Mouse (Mus musculus): Measurements from ENCODE around the gene Traf1. TPM values are rescaled to one million over a fixed set of nuclear protein-coding genes. Genes with fewer than 3 reads are reported as not detected.

Gene Traf1
- 1 to 10 TPM; 2.2 to 5.8 (median 3.3) TPM for total RNA-seq (2022)

DNA sequence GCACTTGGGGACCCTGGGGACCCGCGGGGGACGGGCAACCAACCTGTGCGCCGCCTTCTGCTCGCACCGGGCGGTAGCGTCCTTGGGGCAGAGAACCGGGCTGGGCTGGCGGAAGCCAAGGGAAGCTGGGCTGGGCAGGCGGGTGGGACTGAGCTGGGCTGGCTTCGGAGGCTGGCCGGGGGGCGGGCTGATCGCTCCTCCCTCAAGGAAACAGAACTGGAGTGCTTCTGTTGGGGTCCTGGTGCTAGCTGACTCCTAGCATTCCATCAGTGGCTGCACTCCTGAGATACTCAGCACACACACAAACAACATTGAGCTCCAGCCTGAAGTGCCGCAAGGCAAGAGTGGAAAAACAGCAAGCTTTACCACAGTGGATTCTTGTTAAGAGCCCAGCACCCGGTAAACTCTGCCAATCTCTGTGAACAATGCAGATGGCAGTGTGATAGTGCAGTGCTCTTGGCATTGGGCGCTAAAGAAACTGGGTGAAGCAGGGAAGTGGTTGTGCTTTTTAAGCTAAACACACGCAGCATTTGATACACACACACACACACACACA lies at the start of gene Traf1:
Gene Traf1 (minus strand): TSS at position 292 of the 556 bp plus-strand sequence.
- DNase-seq = no peak

DNA sequence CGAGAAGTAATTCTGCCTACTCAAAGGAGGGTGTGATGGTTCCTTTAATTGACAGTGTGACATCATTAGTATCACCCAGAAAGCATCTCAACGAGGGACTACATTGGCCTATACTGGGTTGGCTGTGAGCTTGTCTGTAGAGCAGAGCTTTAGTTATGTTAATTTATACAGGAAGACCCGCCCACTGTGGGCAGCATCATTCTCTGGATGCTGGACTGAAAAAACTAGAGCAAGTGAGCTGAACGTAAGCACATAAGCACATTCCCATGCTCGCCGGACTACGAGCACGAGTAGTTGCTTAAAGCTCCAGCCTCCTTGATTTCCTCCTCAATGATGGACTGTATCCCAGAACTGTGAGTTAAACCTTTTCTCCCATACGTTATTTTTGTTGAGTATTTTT lies 37.4 kb upstream of the Traf1 start:
- DNase-seq = no peak

DNA sequence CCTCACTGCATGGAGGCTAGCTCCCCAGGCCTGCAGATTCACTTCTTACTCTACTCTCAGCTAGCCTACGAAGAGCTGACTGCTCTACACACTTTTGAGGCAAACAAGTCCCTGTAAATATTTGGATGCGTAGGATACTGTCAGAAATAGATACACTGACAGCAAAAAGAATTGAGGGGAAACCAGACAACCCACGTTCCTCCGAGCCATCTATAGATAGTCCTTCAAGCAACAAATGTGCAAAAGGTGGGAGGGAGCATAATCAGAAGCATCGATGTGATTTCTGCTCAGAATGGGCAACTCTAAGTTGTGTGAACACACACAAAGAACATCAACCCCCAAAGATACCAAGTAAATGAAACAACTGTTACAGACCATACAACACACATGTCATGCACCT lies 34.9 kb upstream of the Traf1 start:
- DNase-seq = no peak

DNA sequence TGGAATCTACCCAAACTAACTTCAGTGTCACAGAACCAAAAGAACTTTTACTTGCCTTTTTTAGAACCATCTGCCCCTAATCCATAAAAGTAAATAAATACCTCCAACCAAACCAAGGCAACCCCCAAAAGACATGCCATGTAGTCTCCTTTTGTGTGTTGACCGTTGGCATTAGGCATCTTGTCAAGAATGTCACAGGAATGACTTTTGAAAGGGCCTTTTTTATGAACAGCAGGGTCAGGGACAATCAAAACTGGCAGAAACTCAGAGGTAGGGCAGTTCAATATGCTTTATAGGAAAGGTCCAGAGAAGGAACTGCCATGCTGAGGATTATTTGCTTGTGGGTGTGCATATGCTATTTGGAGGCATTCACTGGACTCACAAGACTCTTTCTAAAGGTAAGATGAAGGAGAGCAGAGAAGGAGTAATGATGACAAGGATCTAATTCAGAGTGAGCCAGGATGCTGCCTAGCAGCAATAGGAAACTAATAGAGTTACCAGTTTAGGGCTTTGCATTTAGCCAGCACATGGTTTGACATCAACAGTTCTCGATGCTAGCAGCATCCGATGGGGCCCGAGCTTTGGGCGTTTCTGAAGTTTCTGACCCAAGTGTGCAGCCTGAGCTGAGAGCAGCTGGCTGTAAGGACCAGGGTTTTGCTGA lies 32.3 kb upstream of the Traf1 start:
- no peak for DNase-seq

DNA sequence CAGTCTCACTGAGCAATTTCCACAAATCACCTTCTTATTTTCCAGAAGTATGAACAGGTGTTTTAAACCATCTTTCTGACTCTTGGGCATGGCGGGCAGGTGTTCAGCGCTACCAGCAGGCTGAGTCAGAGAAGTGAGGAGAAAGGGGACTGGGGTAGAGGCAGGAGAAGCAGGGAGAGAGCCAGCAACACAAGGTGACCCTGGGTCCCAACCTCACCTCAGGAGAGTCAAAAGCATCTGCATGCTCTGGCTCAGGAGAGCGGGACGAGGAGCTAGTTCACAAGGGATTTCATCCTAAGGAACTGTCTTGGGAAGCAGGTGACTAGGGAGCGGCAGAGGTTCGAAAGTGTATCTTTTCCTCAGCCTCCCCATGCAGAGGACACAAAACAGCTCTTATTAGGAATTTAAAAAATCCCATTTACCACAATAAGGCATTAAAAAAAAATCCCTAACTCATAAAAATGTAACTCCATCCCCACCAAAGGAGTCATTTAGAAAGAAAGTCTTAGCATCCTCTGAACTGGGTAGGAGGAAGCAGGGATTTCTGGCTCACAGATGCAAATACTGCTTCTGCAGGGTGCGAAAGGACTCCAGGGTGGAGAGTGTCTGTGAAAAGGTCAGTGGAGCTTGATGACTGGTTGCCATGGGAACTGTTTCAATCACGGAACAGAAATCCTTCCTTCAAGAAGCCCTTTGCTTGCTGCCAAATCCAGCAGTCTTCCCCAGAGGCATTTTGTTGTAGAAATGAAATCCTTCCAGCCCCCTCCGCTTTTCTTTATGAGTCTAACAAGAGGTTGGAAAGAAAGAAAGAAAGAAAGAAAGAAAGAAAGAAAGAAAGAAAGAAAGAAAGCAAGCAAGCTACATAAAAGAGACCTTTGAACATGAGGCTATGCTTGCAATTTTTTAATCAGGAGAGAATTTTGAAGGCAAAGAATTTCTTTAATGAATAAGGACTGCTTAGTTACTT lies 31.4 kb upstream of the Traf1 start:
- DNase-seq = no peak

DNA sequence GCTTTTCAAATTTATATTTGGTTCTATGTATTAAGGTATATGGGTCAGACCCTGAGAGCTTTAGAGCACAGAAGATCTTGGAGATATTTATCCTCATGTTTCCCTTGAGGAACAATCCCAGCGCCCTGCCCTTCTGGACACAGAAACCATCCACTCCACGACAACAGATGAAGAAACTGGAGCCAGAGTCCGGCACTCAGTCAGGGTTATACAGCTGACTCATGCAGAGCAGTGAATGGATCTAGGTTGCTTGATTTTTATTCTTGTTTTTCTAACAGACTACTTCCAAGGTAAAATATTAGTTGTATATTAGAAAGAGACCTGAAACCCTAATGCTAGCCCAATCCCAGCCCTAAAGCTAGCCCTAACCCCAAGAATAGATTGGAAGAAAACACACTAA lies 30.4 kb upstream of the Traf1 start:
- no peak for DNase-seq

DNA sequence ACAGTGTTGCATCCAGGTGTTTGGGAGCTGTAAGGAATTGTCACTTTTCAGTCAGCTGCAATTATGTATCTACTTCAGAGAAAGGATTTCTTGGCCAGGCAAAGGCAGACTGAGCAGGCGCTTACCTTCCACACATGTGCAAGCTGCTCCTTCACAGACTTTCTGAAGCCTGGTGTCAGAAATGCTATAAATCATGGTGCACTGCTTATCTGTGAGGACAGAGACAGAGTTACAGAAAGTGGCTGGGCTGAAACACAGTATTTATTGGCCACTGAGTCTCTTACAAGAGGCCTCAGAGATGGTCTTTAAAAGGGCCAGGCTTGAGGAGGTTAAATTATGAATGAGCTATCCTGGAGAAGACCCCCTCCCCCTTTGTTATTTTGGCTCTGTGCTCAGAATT lies 28.2 kb upstream of the Traf1 start:
- DNase-seq = no peak

DNA sequence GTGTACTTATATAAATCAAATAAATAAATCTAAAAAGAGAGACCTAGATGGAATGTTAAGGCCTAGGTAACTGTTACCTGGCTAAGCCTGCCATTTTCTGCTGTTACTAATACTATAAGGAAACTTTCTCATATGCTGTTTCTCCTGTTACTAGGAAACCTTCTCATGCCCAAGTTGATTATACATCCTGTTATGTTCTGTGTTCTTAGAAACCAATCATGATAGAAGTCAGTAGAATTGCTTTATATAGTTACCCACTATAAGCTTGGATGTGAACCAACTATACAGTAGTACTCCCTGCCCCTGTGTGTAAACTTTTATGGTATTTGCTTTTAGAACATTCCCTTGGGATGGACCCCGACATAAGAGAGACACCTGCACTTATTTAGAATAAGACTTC lies 26.0 kb upstream of the Traf1 start:
- no peak for DNase-seq

DNA sequence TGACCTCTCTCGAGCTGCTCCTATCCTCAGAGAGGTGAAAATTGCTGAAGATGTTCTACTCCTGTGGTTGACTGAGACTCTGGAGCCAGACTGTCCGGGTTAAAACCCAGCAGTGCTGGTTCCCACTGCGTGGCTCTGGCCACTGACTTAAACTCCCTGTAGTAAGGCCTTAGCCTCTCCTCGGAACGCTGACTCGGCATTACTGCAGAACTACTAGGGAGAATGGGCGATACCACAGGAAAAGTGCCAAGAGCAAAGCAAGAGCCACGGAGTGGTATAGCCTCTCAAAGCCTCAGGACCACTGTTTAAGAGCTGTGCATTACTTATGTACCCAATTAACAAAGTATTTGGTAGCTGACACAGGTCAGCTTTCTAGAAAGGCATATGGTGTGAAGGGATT lies 23.3 kb upstream of the Traf1 start:
- no peak for DNase-seq

DNA sequence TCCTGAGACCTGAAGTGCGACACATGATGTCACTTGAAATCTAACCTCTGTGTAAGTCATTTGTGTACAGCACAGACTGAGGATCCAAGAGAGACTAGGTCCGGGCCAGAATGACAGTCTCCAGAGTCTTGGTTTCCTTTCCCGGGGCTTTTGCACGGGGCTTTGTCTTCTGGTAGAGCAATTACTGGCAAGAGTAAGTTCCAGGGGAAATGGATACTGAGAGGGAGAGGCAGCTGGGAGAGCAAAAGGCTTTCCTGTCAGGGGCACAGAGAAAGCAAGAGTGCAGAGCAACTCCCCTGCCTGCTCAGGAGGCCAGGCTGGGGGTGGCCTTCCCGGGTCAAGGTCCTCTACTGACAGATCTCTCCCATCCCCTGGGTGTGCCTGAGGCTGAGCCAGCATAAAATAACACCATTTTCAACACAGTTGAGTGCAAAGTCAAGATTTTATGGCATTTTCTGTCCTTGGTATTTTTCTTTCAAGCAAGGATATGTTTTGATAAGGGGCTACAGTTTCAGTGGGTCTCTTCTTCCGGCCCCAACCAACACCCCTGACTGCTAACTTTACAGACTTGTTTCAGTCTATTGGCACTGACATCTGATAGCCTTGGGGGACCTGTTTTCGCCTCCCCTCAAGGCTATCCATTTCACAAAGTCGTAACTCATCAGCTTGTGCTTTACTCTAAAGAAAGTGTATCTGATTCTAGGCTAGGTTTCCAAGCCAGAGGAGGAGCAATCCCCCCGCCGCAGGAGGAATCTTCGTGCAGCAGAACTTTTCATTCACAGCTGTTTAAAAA lies 21.5 kb upstream of the Traf1 start:
- no peak for DNase-seq

DNA sequence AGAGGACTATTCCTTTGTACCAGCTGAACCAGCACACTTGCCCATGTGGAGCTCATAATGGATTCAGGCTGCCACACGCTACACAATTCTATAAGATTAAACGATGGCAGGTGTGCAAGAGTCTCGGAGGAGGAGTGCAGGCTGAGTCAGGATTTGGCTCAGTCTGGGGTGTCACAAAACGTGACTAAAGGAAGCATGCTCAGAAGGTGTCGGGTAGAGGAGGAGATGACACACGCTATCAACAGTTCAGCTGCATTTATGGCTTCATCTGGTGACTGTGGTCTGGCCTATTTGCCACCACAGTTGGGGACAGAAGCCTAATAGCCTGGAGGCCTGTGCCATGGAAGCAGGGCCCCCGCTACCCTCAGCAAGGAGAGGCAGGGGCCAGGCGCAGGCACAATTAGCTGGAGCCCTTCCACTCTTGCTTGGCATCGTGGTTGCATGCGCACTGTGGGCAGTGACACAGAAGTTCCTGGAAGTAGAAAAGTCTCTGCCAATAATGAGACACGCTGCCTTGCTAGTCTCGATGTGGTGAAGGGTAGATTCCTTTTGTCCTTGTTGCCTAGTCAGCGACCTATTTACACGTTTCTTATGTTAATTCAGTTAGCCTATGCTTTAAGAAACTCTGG lies 20.6 kb upstream of the Traf1 start:
- DNase-seq = no peak

DNA sequence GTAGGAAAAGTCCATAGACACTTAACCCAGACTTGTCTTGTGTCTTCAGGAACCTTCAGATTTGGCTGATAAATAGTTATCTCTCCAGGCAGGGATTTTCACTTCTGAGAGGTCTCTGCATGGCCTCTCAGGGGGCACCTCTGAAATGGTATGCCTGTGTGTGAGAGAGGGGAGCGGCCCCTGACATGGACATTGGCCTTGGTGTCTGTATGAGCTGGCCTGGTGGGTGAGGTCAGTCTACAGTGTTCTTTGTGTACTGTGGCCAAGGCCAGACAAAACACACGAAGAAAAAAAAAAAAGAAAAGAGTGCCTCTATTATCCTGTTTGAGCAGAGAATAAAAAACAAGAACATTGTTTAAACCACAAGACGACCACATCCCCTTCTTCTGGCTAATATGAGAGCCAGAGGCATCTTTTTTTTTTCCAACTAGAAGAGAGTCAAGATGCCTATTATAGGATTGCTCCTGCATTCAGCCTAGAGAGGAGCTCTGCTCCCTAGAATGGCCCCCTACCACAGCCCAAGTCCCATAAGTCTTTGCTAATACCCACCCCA lies 18.0 kb upstream of the Traf1 start:
- DNase-seq = no peak

DNA sequence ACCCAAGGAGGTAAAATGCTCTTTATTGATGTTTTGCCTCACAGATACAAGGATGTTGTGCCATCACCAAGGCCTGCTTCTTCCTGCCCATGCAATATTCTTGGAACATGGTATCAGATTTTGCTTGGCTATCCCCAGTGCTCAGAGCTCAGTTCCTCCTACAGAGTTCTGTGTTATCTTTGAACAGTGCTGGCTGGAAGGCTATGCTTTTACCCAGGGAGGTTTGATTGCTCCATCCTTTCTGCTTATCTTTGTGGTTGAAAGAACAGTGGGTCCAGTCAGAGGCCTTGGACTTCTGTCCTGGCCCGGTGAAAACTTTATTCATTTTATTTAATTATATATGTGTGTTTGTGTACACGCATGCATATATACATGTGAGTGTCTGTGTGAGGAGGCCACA lies 16.7 kb upstream of the Traf1 start:
- DNase-seq = no peak

DNA sequence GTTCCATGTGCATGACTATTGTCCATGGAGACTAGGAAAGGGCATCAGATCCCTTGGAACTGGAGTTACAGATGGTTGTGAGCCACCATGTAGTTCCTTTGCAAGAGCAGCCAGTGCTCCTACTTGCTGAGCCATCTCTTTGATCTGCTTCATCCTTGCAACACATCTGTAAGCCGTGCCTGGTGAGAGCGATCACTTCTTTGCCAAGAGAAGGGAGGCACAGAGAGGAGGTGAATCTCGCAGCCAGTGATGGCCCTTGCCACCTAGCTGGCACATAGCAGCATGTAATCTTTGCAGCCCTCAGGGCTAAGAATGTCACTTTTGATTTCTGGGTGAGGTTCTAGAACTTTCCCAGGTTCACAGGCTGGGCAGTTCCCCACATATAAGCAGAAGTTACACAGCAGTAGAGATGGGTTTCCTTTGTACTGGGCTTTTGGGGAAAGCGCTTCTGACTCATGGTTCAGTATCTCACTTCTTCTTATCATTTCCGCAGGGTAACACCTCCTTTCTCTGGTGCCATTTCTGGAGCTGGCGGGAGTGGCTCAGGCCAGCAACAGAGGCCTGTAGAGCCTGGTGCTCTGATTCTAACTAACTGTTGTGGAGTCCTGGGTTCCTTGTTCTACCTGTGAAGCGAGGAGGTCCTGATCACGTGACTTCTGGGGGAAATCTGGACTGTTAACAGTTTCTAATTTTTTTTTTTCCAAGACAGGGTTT lies 15.5 kb upstream of the Traf1 start:
- no peak for DNase-seq

DNA sequence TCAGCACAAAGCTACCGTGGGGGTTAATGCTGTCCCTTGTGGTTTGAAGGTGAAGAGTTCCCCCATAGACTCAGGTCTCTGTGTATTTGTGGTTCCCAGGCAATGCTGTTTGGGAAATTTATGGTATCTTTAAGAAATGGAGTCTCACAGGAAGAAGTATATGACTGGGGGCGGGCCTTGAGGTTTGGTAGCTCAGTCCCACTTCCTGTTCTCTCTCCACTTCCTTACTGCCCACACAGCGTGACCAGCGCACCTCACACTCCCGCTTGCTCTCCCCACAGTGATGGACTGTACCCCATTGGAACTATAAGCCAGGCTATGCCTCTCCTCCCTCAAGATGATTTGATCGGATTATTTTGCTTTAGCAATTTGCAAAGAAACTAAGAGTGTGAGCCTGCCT lies 14.9 kb upstream of the Traf1 start:
- no peak for DNase-seq

DNA sequence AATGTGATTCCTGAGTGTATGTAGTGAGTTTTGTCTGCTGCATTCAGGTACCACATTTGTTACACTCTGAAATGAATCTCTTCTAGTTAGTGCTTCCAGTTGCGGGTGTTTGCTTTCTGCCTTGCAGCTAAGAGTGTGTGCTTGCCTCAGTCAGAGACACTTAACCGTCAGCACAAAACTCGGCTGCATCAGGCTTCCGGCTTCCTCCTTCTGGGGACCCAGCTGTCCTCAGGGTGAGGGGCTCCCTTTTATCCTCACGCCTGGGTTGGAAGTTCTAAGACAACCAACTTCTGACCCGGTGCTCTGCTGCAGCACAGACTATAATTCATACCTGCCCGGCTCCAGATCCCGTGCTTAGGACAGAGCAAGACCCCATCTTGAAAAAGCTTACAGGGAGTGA lies 11.5 kb upstream of the Traf1 start:
- DNase-seq = no peak

DNA sequence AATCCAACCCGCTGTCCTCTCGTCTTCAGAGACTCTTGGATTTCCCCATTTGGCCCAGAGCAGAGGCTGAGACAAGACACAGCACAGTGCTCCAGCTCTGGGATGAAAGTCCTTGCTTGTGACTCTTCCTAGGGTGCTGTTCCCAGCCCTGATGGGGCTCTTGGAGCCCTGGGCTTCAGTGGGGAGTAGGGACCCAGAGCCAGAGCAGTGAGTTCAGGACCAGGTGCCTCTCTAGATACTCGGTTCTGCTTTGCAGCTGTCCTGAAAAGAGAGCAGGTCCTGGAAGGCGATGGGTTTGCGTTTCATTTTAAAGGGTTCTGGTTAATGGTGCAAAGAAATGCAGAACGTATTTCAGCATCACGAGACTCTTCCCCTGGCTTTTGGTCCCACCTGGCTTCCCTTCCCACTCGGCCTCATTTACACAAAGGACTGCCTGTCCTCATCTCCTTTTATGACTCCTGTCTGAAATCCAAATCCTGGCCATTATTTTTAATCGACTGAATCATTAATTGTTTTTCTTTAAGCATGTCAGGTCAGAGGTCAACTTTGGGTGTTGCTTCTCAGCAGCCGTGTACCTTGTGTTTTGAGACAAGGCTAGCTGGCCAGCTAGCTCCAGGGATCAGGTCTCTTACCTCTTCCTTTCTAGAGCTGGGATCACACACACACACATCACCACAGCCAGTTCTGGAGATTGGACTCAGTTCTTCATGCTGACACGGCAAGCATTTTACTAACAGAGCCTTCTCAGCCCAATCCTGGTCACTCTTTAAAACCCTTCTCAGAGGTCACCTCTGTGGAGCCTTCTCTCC lies 9.7 kb upstream of the Traf1 start:
- DNase-seq = no peak

DNA sequence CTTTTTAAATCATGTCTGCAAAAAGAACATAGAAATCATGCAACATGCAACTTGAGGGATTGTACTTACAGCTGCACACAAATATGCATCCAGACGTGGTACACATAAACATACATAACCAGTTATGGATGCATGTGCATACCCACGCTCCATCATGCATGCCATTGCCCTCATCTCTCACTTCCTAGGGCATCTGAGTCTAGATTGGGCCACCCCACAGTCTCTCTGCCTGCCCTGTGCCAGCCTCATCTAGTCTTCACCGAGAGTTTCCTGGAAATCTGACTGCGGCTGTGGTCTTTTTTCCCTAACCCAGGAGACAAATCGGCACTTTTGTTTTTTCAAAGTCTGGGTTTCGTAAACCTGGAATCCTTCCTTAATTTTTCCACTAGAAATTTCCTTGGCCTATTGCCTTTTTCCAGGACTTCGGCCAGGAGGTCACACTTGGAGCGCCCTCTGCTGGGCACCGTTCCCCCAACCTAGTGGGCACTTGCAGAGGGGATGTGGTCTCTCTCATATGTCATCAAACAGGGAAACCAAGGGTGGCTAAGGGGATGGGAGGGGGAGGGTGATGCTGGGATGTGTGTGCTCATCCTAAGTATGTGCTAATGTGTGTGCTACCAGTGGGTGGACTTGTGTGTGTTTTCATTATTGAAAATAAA lies 8.6 kb upstream of the Traf1 start:
- DNase-seq = peak; percentile 47

DNA sequence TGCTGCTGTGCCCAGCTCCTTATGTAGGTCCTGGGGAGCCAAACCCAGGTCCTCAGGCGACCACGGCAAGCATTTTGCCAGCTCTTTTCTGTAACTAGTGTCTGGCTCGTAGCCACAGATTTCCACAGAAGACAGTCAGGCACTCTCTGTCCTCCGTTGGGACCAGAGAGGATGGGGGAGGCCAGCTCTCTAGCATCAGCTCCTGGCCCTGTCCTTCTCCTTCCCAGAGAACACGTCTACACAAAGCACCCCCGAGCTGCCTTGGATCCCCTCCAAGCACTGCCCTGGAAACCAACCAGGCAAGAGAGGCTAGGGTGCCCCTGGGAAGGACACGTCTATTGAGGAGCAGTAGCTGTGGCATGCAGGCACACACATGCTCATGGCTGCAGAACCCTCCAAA lies 7.6 kb upstream of the Traf1 start:
- DNase-seq = no peak

Data from adrenal gland, adult 8-10 months (tissue).